Mouse (Mus musculus) forebrain, embryonic 10.5 days (tissue): ENCODE results near the gene Gm20721. TPM values are rescaled to one million over a fixed set of nuclear protein-coding genes. Genes with fewer than 3 reads are reported as not detected.

Experiments used
- DNase-seq: peaks from one replicate; pipeline ENCODE4 v3.0.0-alpha.2; 2017; ENCODE audit warnings: low spot score; ENCODE audit errors: extremely low spot score
- H3K27ac ChIP-seq: fragments of 300-500 bp; sonication (generic); 2 replicates; pipeline ENCODE4 v1.5.1; 2016; ENCODE audit warnings: mild to moderate bottlenecking
- H3K27me3 ChIP-seq: fragments of 300-500 bp; sonication (generic); 2 replicates; pipeline ENCODE4 v1.6.1; 2016; ENCODE audit warnings: mild to moderate bottlenecking; ENCODE audit not compliant: poor library complexity, severe bottlenecking
- H3K36me3 ChIP-seq: fragments of 300-500 bp; sonication (generic); replicated peaks from 2 replicates; pipeline ENCODE4 v1.6.1; 2016; ENCODE audit warnings: mild to moderate bottlenecking, moderate library complexity
- H3K4me1 ChIP-seq: fragments of 300-500 bp; sonication (generic); 2 replicates; pipeline ENCODE4 v1.6.1; 2016
- H3K4me3 ChIP-seq: fragments of 300-500 bp; sonication (generic); 2 replicates; pipeline ENCODE4 v1.5.1; 2016; ENCODE audit warnings: mild to moderate bottlenecking, moderate library complexity
- H3K9me3 ChIP-seq: fragments of 300-500 bp; sonication (generic); 2 replicates; pipeline ENCODE4 v1.6.1; 2016; ENCODE audit warnings: mild to moderate bottlenecking, moderate library complexity
- WGBS: fragments of 180-500 bp; shearing (Covaris S2); methylation state at CpG from one replicate; pipeline ENCODE4 v1.1.7; 2016; 5-methylcytosine and 5-hydroxymethylcytosine counted together
- polyA plus RNA-seq: library from polyadenylated mRNA; unstranded; fragments of >200 nt; fragmentation: Nextera tagmentation; extraction: Ambion mirVana; gene quantifications from 2 replicates; pipeline ENCODE4 v1.2.1, GENCODE M21; 2016

The Gm20721 gene
- polyA plus RNA-seq, 1 experiment from 2014 or later, result 8.1 TPM

DNA sequence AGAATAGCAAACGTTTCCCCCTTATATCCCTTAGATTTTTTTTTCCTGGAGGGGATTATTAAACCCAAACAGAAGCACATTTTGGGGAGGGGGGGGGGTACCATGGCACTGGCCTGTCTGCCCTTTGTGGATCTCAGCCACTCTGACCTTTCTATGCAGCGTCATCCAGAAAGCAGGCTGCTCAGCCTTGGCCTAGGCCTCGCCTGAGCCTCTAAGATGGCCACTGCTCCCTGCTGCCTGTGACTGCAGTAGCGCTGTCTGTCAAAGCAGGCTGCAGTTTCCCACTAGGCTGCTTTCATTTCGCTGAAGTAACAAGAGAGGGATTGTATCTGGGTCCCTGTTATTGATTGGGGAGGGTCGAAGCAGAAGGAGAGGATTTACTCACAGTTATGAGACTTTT, 44.0 kb downstream of the Gm20721 start:
- Histone ChIP-seq H3K27ac (peak overlapping the region; percentile 59; the same call in 1 of the 2 replicates), H3K4me3 (no peak overlapping the region), H3K4me1 (peaks cover 51% of the 10 kb centered on the region), H3K9me3 (peaks cover 35% of the 10 kb centered on the region), H3K36me3 (peaks cover 28% of the 10 kb centered on the region), H3K27me3 (peaks cover 40% of the 10 kb centered on the region)
- WGBS, result 32% methylated on average over 6 of the region's 6 CpGs
- no peak for DNase-seq

DNA sequence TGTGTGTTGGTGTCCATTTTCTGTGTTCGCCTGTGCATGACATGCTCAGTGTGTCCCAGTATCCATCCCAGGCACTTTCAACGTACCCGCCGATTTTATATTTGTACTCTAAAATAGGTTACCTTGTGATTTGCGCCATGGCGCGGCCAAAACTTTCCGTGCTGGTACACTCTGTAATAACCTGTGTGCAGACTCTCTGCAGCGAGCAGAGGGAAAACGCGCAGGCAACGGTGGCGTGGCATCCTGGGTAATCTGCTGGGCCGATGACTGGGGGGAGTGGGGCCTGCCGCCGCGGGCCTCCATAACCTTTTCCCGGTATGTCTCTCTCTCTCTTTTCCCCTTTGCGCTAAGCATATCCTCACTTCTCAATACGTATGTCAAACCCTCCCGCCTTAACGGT, 45.8 kb downstream of the Gm20721 start:
- Histone ChIP-seq H3K27ac (no peak overlapping the region), H3K4me3 (peak overlapping the region; percentile 54), H3K4me1 (peaks cover 50% of the 10 kb centered on the region), H3K27me3 (peaks cover 50% of the 10 kb centered on the region), H3K36me3 (peaks cover 37% of the 10 kb centered on the region), H3K9me3 (peaks cover 54% of the 10 kb centered on the region)
- 52% methylated on average over 22 of the region's 22 CpGs for WGBS
- DNase-seq, result no peak

DNA sequence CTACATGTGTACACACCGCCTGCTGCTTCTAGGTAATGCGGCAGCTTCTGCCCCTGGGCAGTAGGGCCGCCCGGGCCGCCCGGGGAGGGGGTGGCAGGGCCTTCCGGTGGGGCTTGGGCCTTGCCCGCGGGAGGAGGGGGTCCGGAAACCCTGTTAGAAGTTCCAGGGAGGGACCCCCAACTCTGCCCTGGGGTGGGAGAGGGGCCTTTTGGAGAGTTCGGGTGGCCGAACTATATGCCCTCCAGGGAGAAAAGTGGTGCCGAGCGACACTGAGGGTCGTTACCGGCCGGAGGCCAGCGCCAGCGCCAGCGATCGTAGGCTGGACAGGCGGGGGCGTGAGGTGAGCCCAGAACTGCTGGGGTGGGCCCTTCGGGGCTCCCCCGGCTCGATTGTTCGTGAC, 46.3 kb downstream of the Gm20721 start:
- no peak for DNase-seq
- peaks cover 46% of the 10 kb centered on the region for H3K4me1 ChIP-seq
- peak overlapping the region; percentile 54 for H3K4me3 ChIP-seq
- H3K9me3 ChIP-seq, result peaks cover 58% of the 10 kb centered on the region
- no peak overlapping the region for H3K27ac ChIP-seq
- whole genome bisulfite sequencing, result 49% methylated on average over 27 of the region's 27 CpGs
- H3K36me3 ChIP-seq, result peaks cover 40% of the 10 kb centered on the region
- H3K27me3 ChIP-seq, result peaks cover 50% of the 10 kb centered on the region

DNA sequence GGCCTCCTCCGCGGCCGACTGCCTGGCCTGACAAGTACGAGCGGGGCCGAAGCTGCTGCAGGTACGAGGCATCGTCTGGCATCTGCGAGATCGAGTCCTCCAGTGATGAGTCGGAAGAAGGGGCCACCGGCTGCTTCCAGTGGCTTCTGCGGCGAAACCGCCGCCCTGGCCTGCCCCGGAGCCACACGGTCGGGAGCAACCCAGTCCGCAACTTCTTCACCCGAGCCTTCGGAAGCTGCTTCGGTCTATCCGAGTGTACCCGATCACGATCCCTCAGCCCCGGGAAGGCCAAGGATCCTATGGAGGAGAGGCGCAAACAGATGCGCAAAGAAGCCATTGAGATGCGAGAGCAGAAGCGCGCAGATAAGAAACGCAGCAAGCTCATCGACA, 46.7 kb downstream of the Gm20721 start:
- 40% methylated on average over 34 of the region's 34 CpGs for WGBS
- Histone ChIP-seq H3K36me3 (peaks cover 44% of the 10 kb centered on the region), H3K27me3 (peaks cover 50% of the 10 kb centered on the region), H3K4me1 (peaks cover 46% of the 10 kb centered on the region), H3K9me3 (peaks cover 63% of the 10 kb centered on the region), H3K4me3 (peak overlapping the region; percentile 54), H3K27ac (no peak overlapping the region)
- no peak for DNase-seq

DNA sequence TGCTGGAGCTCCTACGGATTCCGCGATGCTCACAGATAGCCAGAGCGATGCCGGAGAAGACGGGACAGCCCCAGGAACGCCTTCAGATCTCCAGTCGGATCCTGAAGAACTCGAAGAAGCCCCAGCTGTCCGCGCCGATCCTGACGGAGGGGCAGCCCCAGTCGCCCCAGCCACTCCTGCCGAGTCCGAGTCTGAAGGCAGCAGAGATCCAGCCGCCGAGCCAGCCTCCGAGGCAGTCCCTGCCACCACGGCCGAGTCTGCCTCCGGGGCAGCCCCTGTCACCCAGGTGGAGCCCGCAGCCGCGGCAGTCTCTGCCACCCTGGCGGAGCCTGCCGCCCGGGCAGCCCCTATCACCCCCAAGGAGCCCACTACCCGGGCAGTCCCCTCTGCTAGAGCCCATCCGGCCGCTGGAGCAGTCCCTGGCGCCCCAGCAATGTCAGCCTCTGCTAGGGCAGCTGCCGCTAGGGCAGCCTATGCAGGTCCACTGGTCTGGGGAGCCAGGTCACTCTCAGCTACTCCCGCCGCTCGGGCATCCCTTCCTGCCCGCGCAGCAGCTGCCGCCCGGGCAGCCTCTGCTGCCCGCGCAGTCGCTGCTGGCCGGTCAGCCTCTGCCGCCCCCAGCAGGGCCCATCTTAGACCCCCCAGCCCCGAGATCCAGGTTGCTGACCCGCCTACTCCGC, 47.3 kb downstream of the Gm20721 start:
- DNase-seq, result no peak
- Histone ChIP-seq H3K4me3 (peak overlapping the region; percentile 54), H3K36me3 (peaks cover 49% of the 10 kb centered on the region), H3K27ac (no peak overlapping the region), H3K27me3 (peaks cover 50% of the 10 kb centered on the region), H3K4me1 (peaks cover 46% of the 10 kb centered on the region), H3K9me3 (peaks cover 68% of the 10 kb centered on the region)
- 54% methylated on average over 48 of the region's 48 CpGs for WGBS

DNA sequence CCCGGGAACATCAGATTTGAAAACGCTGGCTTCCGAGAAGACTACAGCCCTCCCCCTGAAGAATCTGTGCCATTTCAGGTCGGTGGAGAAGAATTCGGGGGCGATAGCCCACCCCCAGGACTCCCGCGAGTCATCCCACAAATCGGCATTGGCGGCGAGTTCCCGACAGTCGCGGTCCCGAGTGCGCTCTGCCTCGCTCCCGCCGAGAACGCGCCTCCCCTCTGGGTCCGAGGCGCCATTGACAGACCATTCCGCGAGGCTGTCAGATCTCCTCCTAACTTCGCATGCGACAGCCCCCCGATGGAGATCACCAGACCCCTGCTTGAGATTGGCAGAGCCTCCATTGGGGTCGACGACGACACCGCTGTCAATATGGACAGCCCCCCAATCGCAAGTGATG, 48.0 kb downstream of the Gm20721 start:
- WGBS, result 50% methylated on average over 33 of the region's 33 CpGs
- H3K27ac ChIP-seq, result no peak overlapping the region
- H3K4me3 ChIP-seq, result peak overlapping the region; percentile 54
- H3K4me1 ChIP-seq, result peaks cover 48% of the 10 kb centered on the region
- DNase-seq, result no peak
- peaks cover 50% of the 10 kb centered on the region for H3K36me3 ChIP-seq
- H3K27me3 ChIP-seq, result peaks cover 50% of the 10 kb centered on the region
- H3K9me3 ChIP-seq, result peaks cover 69% of the 10 kb centered on the region

DNA sequence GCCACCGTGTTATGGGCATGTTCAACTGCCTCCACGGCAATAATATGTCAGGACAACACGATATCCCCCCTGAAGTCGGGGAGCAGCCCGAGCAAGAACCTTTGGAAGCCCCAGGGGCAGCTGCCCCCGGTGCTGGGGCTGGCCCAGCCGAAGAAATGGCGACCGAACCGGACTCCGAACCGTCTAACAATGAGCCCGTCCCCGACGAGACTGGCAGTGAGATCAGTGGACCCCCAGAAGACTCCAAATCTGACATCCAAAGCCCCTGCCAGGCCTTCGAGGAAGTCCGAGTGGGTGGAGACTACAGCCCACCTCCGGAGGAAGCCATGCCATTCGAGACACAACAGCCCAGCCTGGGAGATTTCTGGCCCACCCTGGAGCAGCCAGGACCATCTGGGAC, 48.7 kb downstream of the Gm20721 start:
- Histone ChIP-seq H3K36me3 (peaks cover 57% of the 10 kb centered on the region), H3K27ac (no peak overlapping the region), H3K9me3 (peaks cover 69% of the 10 kb centered on the region), H3K4me3 (peak overlapping the region; percentile 54; the same call in 1 of the 2 replicates), H3K27me3 (peaks cover 50% of the 10 kb centered on the region), H3K4me1 (peaks cover 54% of the 10 kb centered on the region)
- no peak for DNase-seq
- WGBS, result 71% methylated on average over 19 of the region's 19 CpGs

DNA sequence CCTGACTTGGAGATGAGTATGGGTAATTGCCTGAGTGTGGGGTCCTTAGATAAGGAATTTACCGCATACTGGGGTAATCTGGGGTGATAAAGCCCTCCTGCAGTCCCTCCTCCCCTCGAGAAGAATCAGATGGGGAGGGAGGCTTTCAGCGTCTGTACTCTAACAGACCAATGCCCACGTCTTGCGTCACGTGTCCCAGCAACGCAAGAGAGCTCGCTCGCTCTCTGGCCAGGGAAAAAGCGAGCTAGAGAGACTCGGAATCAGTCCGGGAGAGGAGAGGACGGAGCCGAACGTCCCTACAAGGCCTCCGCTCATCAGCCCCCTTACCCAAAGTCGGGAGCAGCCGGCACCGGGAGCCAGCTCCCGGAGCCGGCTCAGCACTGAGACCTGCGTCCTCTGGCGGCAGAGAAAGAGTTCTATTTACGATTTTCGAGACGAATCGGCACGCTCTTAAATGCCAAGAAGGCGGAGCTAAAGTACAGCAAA, 49.4 kb downstream of the Gm20721 start:
- Histone ChIP-seq H3K9me3 (peaks cover 69% of the 10 kb centered on the region), H3K27me3 (peaks cover 50% of the 10 kb centered on the region), H3K27ac (no peak overlapping the region), H3K4me1 (peaks cover 57% of the 10 kb centered on the region), H3K4me3 (peak overlapping the region; percentile 70), H3K36me3 (peaks cover 63% of the 10 kb centered on the region)
- DNase-seq, result peak; percentile 50
- 47% methylated on average over 29 of the region's 29 CpGs for WGBS

DNA sequence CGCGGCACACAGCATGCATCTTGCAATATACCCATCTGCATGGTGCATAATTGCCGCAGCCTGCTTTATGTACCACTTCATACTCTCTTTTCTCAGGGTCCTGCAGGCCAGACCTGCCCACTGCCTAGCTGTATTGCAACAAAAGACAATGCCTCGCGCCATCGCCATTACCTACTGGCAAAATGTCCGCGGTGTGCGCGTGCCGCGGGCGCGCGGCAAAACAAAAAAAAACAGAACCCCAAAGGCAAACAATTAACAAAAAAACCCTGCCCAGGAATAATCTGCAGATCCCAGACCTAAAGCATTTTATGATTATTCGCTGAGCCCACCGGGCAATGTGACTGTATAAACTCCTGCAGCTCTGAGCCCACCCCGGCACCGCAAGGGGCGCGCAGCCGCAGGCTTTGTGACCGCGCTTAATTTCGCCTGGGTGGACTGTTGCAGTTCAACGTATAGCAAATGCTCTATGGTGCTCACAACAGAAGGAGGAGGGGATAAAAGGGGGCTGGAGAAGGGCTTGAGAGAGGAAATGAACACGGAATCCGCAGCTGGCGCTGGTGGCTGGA, 50.5 kb downstream of the Gm20721 start:
- Histone ChIP-seq H3K4me1 (peaks cover 69% of the 10 kb centered on the region), H3K9me3 (peaks cover 69% of the 10 kb centered on the region), H3K36me3 (peaks cover 70% of the 10 kb centered on the region), H3K27me3 (peaks cover 45% of the 10 kb centered on the region), H3K27ac (peak overlapping the region; percentile 95), H3K4me3 (peak overlapping the region; percentile 70)
- peak; percentile 39 for DNase-seq
- WGBS, result 48% methylated on average over 29 of the region's 29 CpGs

DNA sequence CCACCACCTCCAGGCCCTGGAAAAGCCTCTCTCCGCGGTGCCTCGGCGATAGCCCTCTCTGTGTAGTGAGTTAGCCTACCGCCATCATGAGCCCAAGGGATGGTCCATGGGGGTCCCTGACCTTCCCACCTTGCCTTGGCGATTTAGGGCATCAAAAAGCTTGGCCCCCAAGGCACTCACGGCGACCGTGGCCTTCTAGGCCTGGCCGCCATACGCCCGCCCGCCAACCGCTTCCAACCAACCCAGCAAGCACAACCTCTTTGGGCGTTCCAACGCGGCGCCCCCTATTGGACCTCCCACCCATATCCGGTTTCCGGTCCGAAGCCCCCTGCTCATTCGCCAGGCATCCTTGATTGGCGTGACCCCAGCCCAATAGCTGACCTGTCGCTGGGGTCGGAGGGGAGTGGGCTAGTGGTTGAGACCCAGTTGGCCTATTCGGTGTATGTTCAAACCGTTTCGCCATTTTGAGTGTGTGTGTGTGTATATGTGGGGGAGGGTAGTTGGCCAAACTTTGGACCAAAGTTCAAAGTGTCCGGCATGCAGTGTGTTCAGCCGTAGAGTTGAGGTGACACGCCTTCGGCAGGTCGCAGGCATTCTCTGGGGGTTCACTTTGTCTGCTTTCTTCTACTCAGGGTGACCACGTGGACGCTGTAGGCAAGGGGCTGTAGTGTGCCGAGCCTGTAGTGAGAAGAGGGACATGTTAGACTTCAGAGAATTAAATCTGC, 51.2 kb downstream of the Gm20721 start:
- H3K4me1 ChIP-seq, result peaks cover 69% of the 10 kb centered on the region
- 47% methylated on average over 36 of the region's 36 CpGs for WGBS
- peak overlapping the region; percentile 95 for H3K27ac ChIP-seq
- H3K27me3 ChIP-seq, result peaks cover 38% of the 10 kb centered on the region
- peaks cover 62% of the 10 kb centered on the region for H3K9me3 ChIP-seq
- H3K36me3 ChIP-seq, result peaks cover 75% of the 10 kb centered on the region
- peak; percentile 90 for DNase-seq
- peak overlapping the region; percentile 70 for H3K4me3 ChIP-seq

DNA sequence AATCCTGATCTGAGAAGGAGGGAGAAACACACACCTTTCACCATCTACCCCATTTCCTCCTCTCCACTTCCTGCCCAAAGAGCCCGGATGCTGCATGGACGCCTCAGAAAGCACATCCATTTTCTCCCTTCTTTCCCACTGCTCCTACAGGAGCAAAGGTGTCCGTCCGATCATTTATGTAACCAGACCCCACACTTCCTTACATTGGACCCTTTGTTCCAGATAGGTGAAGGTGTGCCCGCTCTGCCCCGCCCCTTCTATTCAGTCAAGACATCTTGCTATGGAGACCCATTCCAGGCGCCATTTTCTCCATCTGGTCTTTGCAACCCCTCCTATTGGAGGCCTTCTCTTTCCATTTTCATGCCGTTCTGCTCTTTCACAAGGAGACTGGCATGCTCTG, 52.1 kb downstream of the Gm20721 start:
- WGBS, result 47% methylated on average over 8 of the region's 8 CpGs
- Histone ChIP-seq H3K4me3 (peak overlapping the region; percentile 70), H3K4me1 (peaks cover 69% of the 10 kb centered on the region), H3K36me3 (peaks cover 75% of the 10 kb centered on the region), H3K9me3 (peaks cover 53% of the 10 kb centered on the region), H3K27ac (peak overlapping the region; percentile 95), H3K27me3 (peaks cover 33% of the 10 kb centered on the region)
- DNase-seq, result peak; percentile 39

DNA sequence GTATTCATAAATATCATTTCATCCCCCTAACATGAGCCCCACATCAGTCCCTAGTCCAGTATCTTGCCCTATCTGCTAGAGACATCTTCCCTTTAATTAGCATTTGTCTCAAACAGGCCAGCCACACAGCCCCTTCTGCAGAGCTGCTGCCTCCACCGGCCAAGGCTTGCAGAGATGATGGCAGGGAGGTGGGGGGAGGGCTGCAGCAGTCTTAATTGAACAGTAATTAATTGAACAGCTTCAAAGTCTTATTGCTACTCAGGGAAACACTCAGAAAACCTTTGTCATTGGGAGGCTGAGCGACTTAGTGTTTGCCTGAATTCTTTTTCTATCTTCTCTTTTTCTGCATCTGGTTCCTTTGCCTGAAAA, 54.9 kb downstream of the Gm20721 start:
- H3K36me3 ChIP-seq, result peaks cover 80% of the 10 kb centered on the region

More for the DNA sequence above, 54.9 kb downstream of the Gm20721 start:
- peaks cover 36% of the 10 kb centered on the region for H3K9me3 ChIP-seq
- H3K27me3 ChIP-seq, result peaks cover 33% of the 10 kb centered on the region
- 38% methylated on average over 2 of the region's 2 CpGs for WGBS
- H3K4me3 ChIP-seq, result peak overlapping the region; percentile 48
- no peak for DNase-seq
- H3K4me1 ChIP-seq, result peaks cover 75% of the 10 kb centered on the region
- H3K27ac ChIP-seq, result peak overlapping the region; percentile 69
